Mouse (Mus musculus) spleen, adult 2 months (tissue): ENCODE data around the gene Eif3c. TPM values are rescaled to one million over a fixed set of nuclear protein-coding genes. Genes with fewer than 3 reads are reported as not detected.

Experiments
- DNase-seq, 2 experiments: peaks; one replicate each; pipeline versions ENCODE4 v3.0.0 to v3.0.0-alpha.2; 2012 to 2021; ENCODE audit warnings: low spot score in 2 of 2, low read depth in 1 of 2
- H3K27ac ChIP-seq: fragments of 200-500 bp; 2 replicates; pipeline ENCODE4 v1.5.1; 2012; ENCODE audit warnings: low read length, inconsistent platforms; ENCODE audit not compliant: insufficient read depth
- H3K27me3 ChIP-seq: fragments of 200-500 bp; 2 replicates; pipeline ENCODE4 v1.6.1; 2012; ENCODE audit warnings: mild to moderate bottlenecking, moderate library complexity, low read length, inconsistent platforms; ENCODE audit not compliant: control insufficient read depth, insufficient read depth
- H3K36me3 ChIP-seq: fragments of 200-500 bp; 2 replicates; pipeline ENCODE4 v1.6.1; 2012; ENCODE audit warnings: mild to moderate bottlenecking, low read length, inconsistent platforms; ENCODE audit not compliant: control insufficient read depth, insufficient read depth
- H3K4me1 ChIP-seq: fragments of 200-500 bp; 2 replicates; pipeline ENCODE4 v1.6.1; 2011; ENCODE audit warnings: inconsistent platforms; ENCODE audit not compliant: control insufficient read depth, insufficient read depth, insufficient read length
- H3K4me3 ChIP-seq: fragments of 200-500 bp; 2 replicates; pipeline ENCODE4 v1.5.1; 2011; ENCODE audit warnings: mild to moderate bottlenecking, inconsistent platforms; ENCODE audit not compliant: insufficient read depth, insufficient read length; ENCODE audit errors: extremely low read depth
- CTCF ChIP-seq: fragments of 200-500 bp; IDR thresholded peaks from 2 replicates; pipeline ENCODE4 v1.5.1; 2011; ENCODE audit warnings: mild to moderate bottlenecking, inconsistent platforms; ENCODE audit not compliant: insufficient read depth, insufficient read length, insufficient replicate concordance; ENCODE audit errors: extremely low read depth
- POLR2A ChIP-seq: fragments of 200-500 bp; IDR thresholded peaks from 2 replicates; pipeline ENCODE4 v1.6.1; 2011; ENCODE audit warnings: low read depth, low read length, inconsistent platforms
- WGBS: fragments of 180-500 bp; shearing (Covaris S2); methylation state at CpG from one replicate; pipeline ENCODE4 v1.1.7; 2018; 5-methylcytosine and 5-hydroxymethylcytosine counted together
- polyA plus RNA-seq: library from polyadenylated mRNA; depleted of rRNA; stranded (reverse); fragments of >200 nt; gene quantifications from 2 replicates; pipeline ENCODE4 v1.2.3, GENCODE M21; 2012

Eif3c gene
- polyA plus RNA-seq, 1 experiment: 61.0 TPM

DNA sequence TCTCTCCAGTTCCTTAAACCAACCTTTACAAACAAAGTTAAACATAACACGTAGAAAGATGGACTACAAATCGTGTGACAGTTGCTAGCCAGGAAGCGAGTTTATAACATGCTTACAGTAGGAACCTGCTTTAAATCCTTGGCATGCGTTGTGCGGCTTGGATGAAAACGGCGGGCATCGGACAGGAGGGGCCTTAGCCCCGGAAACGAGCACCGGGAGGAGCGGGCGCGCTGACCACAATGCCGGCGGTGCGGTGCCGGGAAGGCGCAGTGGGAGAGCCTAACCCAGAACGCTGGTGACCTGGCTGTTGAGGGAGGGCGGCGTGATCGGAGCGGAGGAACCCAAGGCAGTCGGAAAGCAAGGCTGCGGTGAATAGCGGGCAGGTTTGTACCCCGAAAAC lies 30.4 kb downstream of the Eif3c start:
- DNase-seq: no peak
- no peak for TF ChIP-seq CTCF
- no peak for TF ChIP-seq POLR2A
- Histone ChIP-seq H3K27ac (no peak overlapping the region), H3K27me3 (peaks cover 5% of the 10 kb centered on the region), H3K4me1 (peaks cover 4% of the 10 kb centered on the region; the same call in 1 of the 2 replicates), H3K4me3 (no peak overlapping the region; the same call in 1 of the 2 replicates), H3K36me3 (no peaks in the 10 kb centered on the region)
- WGBS: 3% methylated on average over 28 of the region's 28 CpGs

- no peak for DNase-seq
- 82% methylated on average over 1 of the region's 1 CpGs for WGBS
- no peaks in the 10 kb centered on the region for H3K36me3 ChIP-seq
- H3K27me3 ChIP-seq: peaks cover 5% of the 10 kb centered on the region
- H3K4me1 ChIP-seq: peaks cover 4% of the 10 kb centered on the region; the same call in 1 of the 2 replicates
- H3K27ac ChIP-seq: no peak overlapping the region
- no peak overlapping the region for H3K4me3 ChIP-seq
- TF ChIP-seq CTCF (no peak), POLR2A (no peak)
These were observed 32.8 kb downstream of the Eif3c start for GRCm38 (mm10) chr7:126533434-126533833.

DNA sequence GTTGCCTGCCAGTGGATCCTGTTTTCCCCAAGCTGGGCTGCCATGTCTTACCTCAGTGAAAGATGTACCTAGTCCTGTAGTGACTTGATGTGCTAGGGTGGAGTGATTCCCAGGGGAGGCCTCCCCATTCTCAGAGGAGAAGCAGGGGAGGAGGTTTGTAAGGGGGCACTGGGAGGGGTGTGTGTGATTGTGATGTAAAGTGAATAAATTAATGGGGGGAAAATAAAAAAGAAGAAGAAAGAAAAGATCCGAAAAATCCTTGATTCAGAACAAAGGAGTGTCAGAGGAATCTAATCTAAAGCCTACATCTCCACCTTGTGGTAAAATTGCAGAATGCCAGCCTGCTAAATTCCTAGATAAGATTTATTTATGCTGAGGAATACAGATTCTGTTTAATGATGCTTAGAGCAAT lies 38.0 kb downstream of the Eif3c start:
- no peaks in the 10 kb centered on the region for H3K4me1 ChIP-seq

DNA sequence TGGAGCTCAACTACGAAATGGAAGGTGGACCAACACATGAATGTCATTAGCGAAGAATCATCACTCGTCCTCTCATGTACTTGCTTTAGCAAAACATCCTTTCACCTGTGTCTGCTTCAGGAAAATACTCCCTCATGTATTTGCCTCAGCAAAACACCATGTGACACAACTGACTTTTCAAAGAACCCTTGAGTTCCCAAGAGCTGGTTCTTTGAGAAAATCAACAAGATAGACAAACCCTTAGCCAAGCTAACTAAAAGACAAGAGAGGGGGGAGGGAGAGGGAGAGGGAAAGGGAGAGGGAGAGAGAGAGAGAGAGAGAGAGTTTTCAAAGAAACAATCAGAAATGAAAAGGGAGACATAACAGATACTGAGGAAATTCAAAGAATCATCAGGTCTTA lies 42.9 kb downstream of the Eif3c start:
- H3K4me3 ChIP-seq: no peak overlapping the region
- DNase-seq: no peak
- H3K27me3 ChIP-seq: no peaks in the 10 kb centered on the region
- 90% methylated on average over 3 of the region's 3 CpGs for WGBS
- H3K4me1 ChIP-seq: no peaks in the 10 kb centered on the region
- no peaks in the 10 kb centered on the region for H3K36me3 ChIP-seq
- TF ChIP-seq POLR2A: no peak
- TF ChIP-seq CTCF: no peak
- H3K27ac ChIP-seq: no peak overlapping the region

More for the DNA sequence above, 38.0 kb downstream of the Eif3c start:
- peak; percentile 9 to 21 for DNase-seq
- Histone ChIP-seq H3K36me3 (no peaks in the 10 kb centered on the region), H3K27me3 (no peaks in the 10 kb centered on the region), H3K4me3 (no peak overlapping the region), H3K27ac (no peak overlapping the region)
- WGBS: 5% methylated on average over 1 of the region's 1 CpGs
- TF ChIP-seq POLR2A (no peak), CTCF (0 out of 2 replicates have a peak, but pooled peaks have one; percentile 3)

GRCm38 (mm10) chr7:126519513-126519912 lies 46.7 kb downstream of the Eif3c start:
- no peak for DNase-seq
- TF ChIP-seq CTCF: no peak
- TF ChIP-seq POLR2A: no peak
- no peaks in the 10 kb centered on the region for H3K36me3 ChIP-seq
- H3K4me1 ChIP-seq: no peaks in the 10 kb centered on the region
- no peaks in the 10 kb centered on the region for H3K27me3 ChIP-seq
- no peak overlapping the region for H3K4me3 ChIP-seq
- WGBS: 72% methylated on average over 2 of the region's 2 CpGs
- no peak overlapping the region for H3K27ac ChIP-seq

- WGBS: 95% methylated on average over 5 of the region's 5 CpGs
- DNase-seq: no peak
- Histone ChIP-seq H3K4me1 (no peaks in the 10 kb centered on the region), H3K36me3 (no peaks in the 10 kb centered on the region), H3K27me3 (no peaks in the 10 kb centered on the region), H3K4me3 (no peak overlapping the region), H3K27ac (no peak overlapping the region)
- TF ChIP-seq CTCF (no peak), POLR2A (no peak)
These were observed 47.8 kb downstream of the Eif3c start for GRCm38 (mm10) chr7:126518261-126518941.

- no peak for DNase-seq
- Histone ChIP-seq H3K4me3 (no peak overlapping the region), H3K36me3 (no peaks in the 10 kb centered on the region), H3K27ac (no peak overlapping the region), H3K27me3 (no peaks in the 10 kb centered on the region), H3K4me1 (no peaks in the 10 kb centered on the region)
- WGBS: 81% methylated on average over 3 of the region's 3 CpGs
- no peak for TF ChIP-seq CTCF
- TF ChIP-seq POLR2A: no peak
These were observed 54.9 kb downstream of the Eif3c start for GRCm38 (mm10) chr7:126511287-126511686.
